Mouse (Mus musculus) midbrain, embryonic 12.5 days (tissue): ENCODE measurements around the gene Sbf2. TPM values are rescaled to one million over a fixed set of nuclear protein-coding genes. Genes with fewer than 3 reads are reported as not detected.
A peak's percentile ranks its signal among the peaks of the same experiment; 100 is the strongest.
"Not testable (repeated sequence)": the region's sequence is repeated elsewhere in the genome, so short reads cannot be mapped to it uniquely, and the experiment has no call there.

Source experiments
- ATAC-seq: fragments of 200-750 bp; cut with Nextera tagmentation; 2 replicates; pipeline ENCODE4 v1.8.0; 2017; ENCODE audit warnings: low read depth, moderate TSS enrichment, moderate library complexity; ENCODE audit not compliant: low FRiP score
- H3K27ac ChIP-seq: fragments of 300-500 bp; sonication (generic); replicated peaks from 2 replicates; pipeline ENCODE4 v1.5.1; 2016; ENCODE audit warnings: mild to moderate bottlenecking
- H3K27me3 ChIP-seq: fragments of 300-500 bp; sonication (generic); 2 replicates; pipeline ENCODE4 v1.6.1; 2016; ENCODE audit warnings: mild to moderate bottlenecking
- H3K36me3 ChIP-seq: fragments of 300-500 bp; sonication (generic); 2 replicates; pipeline ENCODE4 v1.6.1; 2016
- H3K4me1 ChIP-seq: fragments of 300-500 bp; sonication (generic); 2 replicates; pipeline ENCODE4 v1.6.1; 2016
- H3K4me2 ChIP-seq: fragments of 300-500 bp; sonication (generic); replicated peaks from 2 replicates; pipeline ENCODE4 v1.6.1; 2016; ENCODE audit warnings: mild to moderate bottlenecking, moderate library complexity
- H3K4me3 ChIP-seq: fragments of 300-500 bp; sonication (generic); 2 replicates; pipeline ENCODE4 v1.5.1; 2016; ENCODE audit warnings: mild to moderate bottlenecking
- H3K9ac ChIP-seq: fragments of 300-500 bp; sonication (generic); replicated peaks from 2 replicates; pipeline ENCODE4 v1.6.1; 2016; ENCODE audit warnings: mild to moderate bottlenecking, moderate library complexity
- H3K9me3 ChIP-seq: fragments of 300-500 bp; sonication (generic); 2 replicates; pipeline ENCODE4 v1.6.1; 2016; ENCODE audit warnings: mild to moderate bottlenecking
- WGBS: fragments of 180-500 bp; shearing (Covaris S2); methylation state at CpG from one replicate; pipeline ENCODE4 v1.1.7; 2016; 5-methylcytosine and 5-hydroxymethylcytosine counted together
- polyA plus RNA-seq: library from polyadenylated mRNA; unstranded; fragments of >200 nt; fragmentation: Nextera tagmentation; extraction: Ambion mirVana; gene quantifications from 2 replicates; pipeline ENCODE4 v1.2.1, GENCODE M21; 2016

Sbf2 gene
- polyA plus RNA-seq, 1 experiment from 2014 or later, result 57.7 TPM

GRCm38 (mm10) chr7:110416318-110416717 lies 198.4 kb downstream of the Sbf2 start:
- H3K4me3 ChIP-seq, result no peak overlapping the region
- H3K9ac ChIP-seq, result no peak overlapping the region
- no peaks in the 10 kb centered on the region for H3K9me3 ChIP-seq
- H3K4me2 ChIP-seq, result no peak overlapping the region
- peaks cover 22% of the 10 kb centered on the region; the same call in 1 of the 2 replicates for H3K36me3 ChIP-seq
- no peak overlapping the region for H3K27ac ChIP-seq
- no peaks in the 10 kb centered on the region for H3K27me3 ChIP-seq
- WGBS, result 95% methylated on average over 1 of the region's 1 CpGs
- no peaks in the 10 kb centered on the region for H3K4me1 ChIP-seq
- ATAC-seq, result no peak

GRCm38 (mm10) chr7:110414276-110414675 lies 200.4 kb downstream of the Sbf2 start:
- Histone ChIP-seq H3K27me3 (no peaks in the 10 kb centered on the region), H3K36me3 (peaks cover 20% of the 10 kb centered on the region; the same call in 1 of the 2 replicates), H3K9me3 (no peaks in the 10 kb centered on the region), H3K4me1 (no peaks in the 10 kb centered on the region), H3K4me2 (no peak overlapping the region), H3K4me3 (no peak overlapping the region), H3K9ac (no peak overlapping the region), H3K27ac (no peak overlapping the region)
- no peak for ATAC-seq
- WGBS, result 86% methylated on average over 5 of the region's 5 CpGs

- H3K27ac ChIP-seq, result no peak overlapping the region
- no peaks in the 10 kb centered on the region for H3K9me3 ChIP-seq
- H3K36me3 ChIP-seq, result peaks cover 6% of the 10 kb centered on the region; the same call in 1 of the 2 replicates
- H3K4me2 ChIP-seq, result no peak overlapping the region
- no peak overlapping the region for H3K9ac ChIP-seq
- H3K4me1 ChIP-seq, result no peaks in the 10 kb centered on the region
- no peak overlapping the region for H3K4me3 ChIP-seq
- H3K27me3 ChIP-seq, result no peaks in the 10 kb centered on the region
- ATAC-seq, result no peak
- 74% methylated on average over 1 of the region's 1 CpGs for WGBS
Observed at GRCm38 (mm10) chr7:110402092-110402491, 212.6 kb downstream of the Sbf2 start.

GRCm38 (mm10) chr7:110392576-110392975 lies 222.1 kb downstream of the Sbf2 start:
- no peak for ATAC-seq
- no peaks in the 10 kb centered on the region for H3K36me3 ChIP-seq
- no peak overlapping the region for H3K4me3 ChIP-seq
- no peaks in the 10 kb centered on the region for H3K27me3 ChIP-seq
- no peak overlapping the region for H3K27ac ChIP-seq
- H3K4me2 ChIP-seq, result no peak overlapping the region
- peaks cover 4% of the 10 kb centered on the region for H3K4me1 ChIP-seq
- no peaks in the 10 kb centered on the region for H3K9me3 ChIP-seq
- H3K9ac ChIP-seq, result no peak overlapping the region
- WGBS, result 93% methylated on average over 6 of the region's 6 CpGs

- no peak overlapping the region for H3K27ac ChIP-seq
- no peaks in the 10 kb centered on the region for H3K36me3 ChIP-seq
- no peak overlapping the region for H3K4me3 ChIP-seq
- H3K9me3 ChIP-seq, result no peaks in the 10 kb centered on the region
- peaks cover 5% of the 10 kb centered on the region for H3K4me1 ChIP-seq
- no peak overlapping the region for H3K9ac ChIP-seq
- H3K27me3 ChIP-seq, result no peaks in the 10 kb centered on the region
- no peak overlapping the region for H3K4me2 ChIP-seq
- 85% methylated on average over 2 of the region's 2 CpGs for WGBS
- ATAC-seq, result no peak
Observed at GRCm38 (mm10) chr7:110391632-110392031, 223.1 kb downstream of the Sbf2 start.

GRCm38 (mm10) chr7:110388889-110389288 lies 225.8 kb downstream of the Sbf2 start:
- H3K4me3 ChIP-seq, H3K27ac ChIP-seq, H3K4me2 ChIP-seq, H3K4me1 ChIP-seq, H3K9ac ChIP-seq, H3K36me3 ChIP-seq, H3K27me3 ChIP-seq, H3K9me3 ChIP-seq, ATAC-seq: not testable (repeated sequence)
- WGBS, result 73% methylated on average over 2 of the region's 2 CpGs

- Histone ChIP-seq H3K4me1 (peaks cover 5% of the 10 kb centered on the region), H3K9ac (no peak overlapping the region), H3K4me2 (no peak overlapping the region), H3K27ac (0 out of 2 replicates have a peak overlapping the region, but pooled peaks have one; percentile 25), H3K9me3 (no peaks in the 10 kb centered on the region), H3K4me3 (no peak overlapping the region), H3K36me3 (no peaks in the 10 kb centered on the region), H3K27me3 (no peaks in the 10 kb centered on the region)
- WGBS, result 34% methylated on average over 2 of the region's 2 CpGs
- ATAC-seq, result no peak
Observed at GRCm38 (mm10) chr7:110387565-110387964, 227.2 kb downstream of the Sbf2 start.

GRCm38 (mm10) chr7:110385482-110385881 lies 229.2 kb downstream of the Sbf2 start:
- no peaks in the 10 kb centered on the region for H3K27me3 ChIP-seq
- no peaks in the 10 kb centered on the region for H3K9me3 ChIP-seq
- H3K9ac ChIP-seq, result no peak overlapping the region
- H3K4me3 ChIP-seq, result no peak overlapping the region
- peaks cover 5% of the 10 kb centered on the region for H3K4me1 ChIP-seq
- no peaks in the 10 kb centered on the region for H3K36me3 ChIP-seq
- H3K27ac ChIP-seq, result no peak overlapping the region
- H3K4me2 ChIP-seq, result no peak overlapping the region
- WGBS, result 92% methylated on average over 1 of the region's 1 CpGs
- no peak for ATAC-seq

GRCm38 (mm10) chr7:110384343-110384742 lies 230.4 kb downstream of the Sbf2 start:
- Histone ChIP-seq H3K36me3 (no peaks in the 10 kb centered on the region), H3K9me3 (no peaks in the 10 kb centered on the region), H3K27ac (no peak overlapping the region), H3K4me2 (no peak overlapping the region), H3K9ac (no peak overlapping the region), H3K4me3 (no peak overlapping the region), H3K4me1 (peaks cover 5% of the 10 kb centered on the region), H3K27me3 (no peaks in the 10 kb centered on the region)
- ATAC-seq, result no peak

- Histone ChIP-seq H3K4me2 (no peak overlapping the region), H3K4me3 (no peak overlapping the region), H3K36me3 (no peaks in the 10 kb centered on the region), H3K4me1 (no peaks in the 10 kb centered on the region), H3K9ac (no peak overlapping the region), H3K27me3 (no peaks in the 10 kb centered on the region), H3K9me3 (no peaks in the 10 kb centered on the region), H3K27ac (no peak overlapping the region)
- ATAC-seq, result no peak
- 86% methylated on average over 3 of the region's 3 CpGs for WGBS
Observed at GRCm38 (mm10) chr7:110381625-110382024, 233.1 kb downstream of the Sbf2 start.

- no peak overlapping the region for H3K9ac ChIP-seq
- no peak overlapping the region for H3K27ac ChIP-seq
- H3K4me3 ChIP-seq, result no peak overlapping the region
- H3K4me1 ChIP-seq, result no peaks in the 10 kb centered on the region
- no peak overlapping the region for H3K4me2 ChIP-seq
- ATAC-seq, result no peak
- H3K36me3 ChIP-seq, result peaks cover 12% of the 10 kb centered on the region
- H3K9me3 ChIP-seq, result no peaks in the 10 kb centered on the region
- H3K27me3 ChIP-seq, result no peaks in the 10 kb centered on the region
- 83% methylated on average over 10 of the region's 10 CpGs for WGBS
Observed at GRCm38 (mm10) chr7:110379335-110379914, 235.3 kb downstream of the Sbf2 start.

GRCm38 (mm10) chr7:110372529-110372928 lies 242.2 kb downstream of the Sbf2 start:
- H3K4me2 ChIP-seq, result no peak overlapping the region
- H3K36me3 ChIP-seq, result peaks cover 38% of the 10 kb centered on the region
- no peak overlapping the region for H3K27ac ChIP-seq
- no peak overlapping the region for H3K9ac ChIP-seq
- no peak overlapping the region for H3K4me3 ChIP-seq
- ATAC-seq, result no peak
- H3K9me3 ChIP-seq, result no peaks in the 10 kb centered on the region
- H3K27me3 ChIP-seq, result no peaks in the 10 kb centered on the region
- 83% methylated on average over 4 of the region's 4 CpGs for WGBS
- no peaks in the 10 kb centered on the region for H3K4me1 ChIP-seq

GRCm38 (mm10) chr7:110362005-110362404 lies 252.7 kb downstream of the Sbf2 start:
- H3K4me1 ChIP-seq, result no peaks in the 10 kb centered on the region
- no peak overlapping the region for H3K4me3 ChIP-seq
- H3K27ac ChIP-seq, result no peak overlapping the region
- H3K36me3 ChIP-seq, result peaks cover 44% of the 10 kb centered on the region
- ATAC-seq, result no peak
- WGBS, result 94% methylated on average over 11 of the region's 11 CpGs
- no peaks in the 10 kb centered on the region for H3K27me3 ChIP-seq
- H3K9me3 ChIP-seq, result no peaks in the 10 kb centered on the region
- H3K9ac ChIP-seq, result no peak overlapping the region
- H3K4me2 ChIP-seq, result no peak overlapping the region
